Mouse (Mus musculus): ENCODE measurements around the gene Cited4. TPM values are rescaled to one million over a fixed set of nuclear protein-coding genes. Genes with fewer than 3 reads are reported as not detected.

The Cited4 gene
- polyA plus RNA-seq, 1 experiment from 2014 or later = 9.9 TPM

DNA sequence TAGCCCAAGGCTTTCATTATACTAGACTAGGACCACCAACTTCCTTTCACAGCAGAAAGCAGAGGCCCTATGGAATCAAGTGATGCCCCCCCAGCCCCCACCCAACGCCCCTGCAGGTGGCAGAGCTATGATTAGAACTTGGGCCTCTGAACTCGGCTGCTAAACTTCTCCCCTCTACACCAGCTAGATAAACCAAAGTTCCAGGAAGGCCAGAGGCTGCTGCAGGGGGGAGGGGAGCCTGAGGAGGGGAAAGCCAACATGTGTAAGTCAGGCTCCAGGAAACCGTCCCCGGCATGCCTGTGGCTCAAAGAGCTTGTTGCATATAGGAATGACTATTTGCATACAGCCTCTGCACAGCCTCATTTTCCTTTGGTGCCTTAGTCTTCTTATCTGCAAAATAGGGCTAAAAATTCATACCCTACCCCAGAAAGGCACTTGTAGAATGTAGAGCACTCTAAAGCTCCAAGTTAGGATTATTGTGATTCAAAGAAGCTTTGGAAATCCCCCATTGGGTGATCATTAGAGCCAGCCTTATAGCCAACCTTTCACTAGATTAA lies 1.1 kb upstream of the Cited4 start:
- peaks cover 49% of the 10 kb centered on the region for H3K27me3 ChIP-seq (replicated peaks; ENCODE audit: low read depth, poor library complexity, severe bottlenecking)
- no peaks in the 10 kb centered on the region for H3K9me3 ChIP-seq
- no peak for DNase-seq (ENCODE audit: low spot score)
- H3K27ac ChIP-seq (replicated peaks) = no peak overlapping the region
- WGBS = 34% methylated on average over 4 of the region's 4 CpGs
- no peaks in the 10 kb centered on the region for H3K36me3 ChIP-seq (replicated peaks)
- peaks cover 20% of the 10 kb centered on the region for H3K4me1 ChIP-seq
- H3K4me3 ChIP-seq = no peak overlapping the region

GRCm38 (mm10) chr4:120665782-120666181 lies 590 bp upstream of the Cited4 start:
- no peak for DNase-seq (ENCODE audit: low spot score)
- H3K36me3 ChIP-seq (replicated peaks) = no peaks in the 10 kb centered on the region
- H3K4me3 ChIP-seq = no peak overlapping the region
- 67% methylated on average over 7 of the region's 7 CpGs for WGBS
- H3K4me1 ChIP-seq = peaks cover 20% of the 10 kb centered on the region
- H3K9me3 ChIP-seq = no peaks in the 10 kb centered on the region
- H3K27ac ChIP-seq (replicated peaks) = no peak overlapping the region; the same call in 1 of the 2 replicates
- H3K27me3 ChIP-seq (replicated peaks; ENCODE audit: low read depth, poor library complexity, severe bottlenecking) = peaks cover 55% of the 10 kb centered on the region

GRCm38 (mm10) chr4:120667045-120667501 lies 701 bp downstream of the Cited4 start:
- under 1% methylated on average over 50 of the region's 50 CpGs for WGBS
- H3K27ac ChIP-seq (replicated peaks) = peak overlapping the region; percentile 69
- DNase-seq (ENCODE audit: low spot score) = peak; percentile 76
- peaks cover 68% of the 10 kb centered on the region for H3K27me3 ChIP-seq (replicated peaks; ENCODE audit: low read depth, poor library complexity, severe bottlenecking)
- peaks cover 20% of the 10 kb centered on the region for H3K4me1 ChIP-seq
- H3K4me3 ChIP-seq = peak overlapping the region; percentile 84
- H3K9me3 ChIP-seq = no peaks in the 10 kb centered on the region
- H3K36me3 ChIP-seq (replicated peaks) = no peaks in the 10 kb centered on the region

DNA sequence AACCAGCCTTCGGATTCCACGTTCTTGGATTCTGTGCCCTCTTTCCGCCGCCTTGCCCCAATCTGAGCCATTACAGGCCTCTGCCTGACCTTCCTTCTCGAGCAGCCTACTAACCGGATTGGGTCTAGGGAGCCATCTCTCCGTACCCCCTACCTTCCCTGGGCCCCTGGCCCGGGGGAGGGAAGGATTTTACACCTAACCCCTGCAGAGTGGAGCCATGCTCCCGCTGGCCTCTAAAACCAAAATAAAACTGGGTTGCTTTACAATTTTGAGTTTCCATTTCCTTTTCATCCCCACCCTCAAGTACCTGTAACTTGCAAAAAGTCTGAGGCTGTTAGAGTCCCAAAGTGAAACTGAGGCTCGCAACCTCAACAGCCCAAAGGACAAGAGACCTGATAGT lies 1.2 kb downstream of the Cited4 start:
- H3K27ac ChIP-seq (replicated peaks) = peak overlapping the region; percentile 69
- 11% methylated on average over 10 of the region's 10 CpGs for WGBS

GRCm38 (mm10) chr4:120668551-120668950 lies 2.2 kb downstream of the Cited4 start:
- H3K36me3 ChIP-seq (replicated peaks) = no peaks in the 10 kb centered on the region
- no peaks in the 10 kb centered on the region for H3K9me3 ChIP-seq
- H3K27me3 ChIP-seq (replicated peaks; ENCODE audit: low read depth, poor library complexity, severe bottlenecking) = peaks cover 74% of the 10 kb centered on the region
- no peak for DNase-seq (ENCODE audit: low spot score)
- H3K4me1 ChIP-seq = peaks cover 20% of the 10 kb centered on the region
- H3K4me3 ChIP-seq = no peak overlapping the region
- no peak overlapping the region for H3K27ac ChIP-seq (replicated peaks)
- 90% methylated on average over 4 of the region's 4 CpGs for WGBS

More for the DNA sequence above, 1.2 kb downstream of the Cited4 start:
- peaks cover 20% of the 10 kb centered on the region for H3K4me1 ChIP-seq
- H3K27me3 ChIP-seq (replicated peaks; ENCODE audit: low read depth, poor library complexity, severe bottlenecking) = peaks cover 72% of the 10 kb centered on the region
- no peak for DNase-seq (ENCODE audit: low spot score)
- H3K9me3 ChIP-seq = no peaks in the 10 kb centered on the region
- peak overlapping the region; percentile 84 for H3K4me3 ChIP-seq
- H3K36me3 ChIP-seq (replicated peaks) = no peaks in the 10 kb centered on the region

DNA sequence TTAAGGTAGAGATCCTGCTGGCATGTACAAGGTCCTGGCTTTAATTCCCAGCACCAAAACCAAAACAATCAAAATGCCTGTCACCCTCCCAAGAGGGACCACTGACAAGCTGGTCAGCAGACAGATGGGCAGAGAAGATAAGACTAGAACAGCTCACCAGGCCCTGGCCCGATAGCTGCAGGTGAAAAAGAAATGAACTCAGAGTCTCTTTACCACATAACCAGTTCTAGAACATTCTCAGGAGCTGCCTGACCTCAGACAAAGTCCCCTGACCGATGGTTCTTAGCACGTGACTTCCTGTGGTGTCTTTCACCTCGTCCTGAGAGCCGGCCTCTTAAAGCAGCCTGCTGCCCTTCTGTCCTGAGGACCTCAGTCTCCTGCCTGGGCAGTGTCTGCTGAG lies 3.2 kb downstream of the Cited4 start:
- no peak overlapping the region for H3K4me3 ChIP-seq
- no peaks in the 10 kb centered on the region for H3K36me3 ChIP-seq (replicated peaks)
- 76% methylated on average over 5 of the region's 5 CpGs for WGBS
- peaks cover 74% of the 10 kb centered on the region for H3K27me3 ChIP-seq (replicated peaks; ENCODE audit: low read depth, poor library complexity, severe bottlenecking)
- H3K4me1 ChIP-seq = peaks cover 20% of the 10 kb centered on the region
- no peaks in the 10 kb centered on the region for H3K9me3 ChIP-seq
- no peak for DNase-seq (ENCODE audit: low spot score)
- H3K27ac ChIP-seq (replicated peaks) = no peak overlapping the region

DNA sequence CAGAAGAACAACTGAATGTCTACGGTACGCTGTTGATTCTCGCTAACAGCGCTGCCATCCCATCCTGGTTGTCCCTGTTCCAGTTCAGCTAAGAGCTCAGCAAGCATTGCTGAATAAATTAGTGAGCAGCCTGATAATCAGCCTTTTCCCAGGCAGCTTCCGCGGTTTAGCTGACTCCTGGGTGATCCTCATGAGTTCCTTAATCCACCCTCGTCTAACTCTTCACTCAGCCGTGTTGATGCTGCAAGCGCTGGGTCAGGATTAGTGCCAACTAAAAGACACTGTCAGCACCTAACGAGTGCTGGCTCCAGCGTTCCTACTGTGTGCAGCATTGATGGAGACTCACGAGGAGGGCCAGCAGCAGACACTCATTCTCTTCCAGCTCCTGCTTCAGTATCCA lies 4.7 kb downstream of the Cited4 start:
- 50% methylated on average over 12 of the region's 12 CpGs for WGBS

DNA sequence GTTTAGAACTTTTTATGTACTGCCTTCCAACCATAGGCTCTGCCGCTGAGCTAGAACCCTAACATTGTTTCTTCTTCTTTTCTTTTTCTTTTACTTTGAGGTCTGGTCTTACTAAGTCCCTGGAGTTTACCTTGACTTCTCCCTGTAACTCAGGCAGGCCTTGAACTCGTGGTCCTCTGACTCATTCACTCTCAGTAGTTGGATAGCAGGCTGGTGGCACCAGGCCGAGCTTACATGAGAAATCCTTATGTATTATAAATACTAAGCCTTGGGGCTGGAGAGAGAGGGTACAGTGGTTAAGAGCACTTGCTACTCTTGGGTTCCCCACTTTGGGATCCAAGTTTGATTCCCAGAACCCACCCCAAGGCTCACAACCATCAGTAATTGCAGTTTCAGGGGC lies 7.2 kb downstream of the Cited4 start:
- Histone ChIP-seq H3K27me3 (replicated peaks; ENCODE audit: low read depth, poor library complexity, severe bottlenecking) (peaks cover 41% of the 10 kb centered on the region), H3K9me3 (no peaks in the 10 kb centered on the region), H3K4me1 (no peaks in the 10 kb centered on the region), H3K36me3 (replicated peaks) (no peaks in the 10 kb centered on the region), H3K27ac (replicated peaks) (no peak overlapping the region), H3K4me3 (no peak overlapping the region)
- DNase-seq (ENCODE audit: low spot score) = no peak
- WGBS = 83% methylated on average over 3 of the region's 3 CpGs

More for the DNA sequence above, 4.7 kb downstream of the Cited4 start:
- Histone ChIP-seq H3K4me3 (no peak overlapping the region), H3K27ac (replicated peaks) (no peak overlapping the region), H3K9me3 (no peaks in the 10 kb centered on the region), H3K4me1 (peaks cover 18% of the 10 kb centered on the region), H3K36me3 (replicated peaks) (no peaks in the 10 kb centered on the region), H3K27me3 (replicated peaks; ENCODE audit: low read depth, poor library complexity, severe bottlenecking) (peaks cover 67% of the 10 kb centered on the region)
- no peak for DNase-seq (ENCODE audit: low spot score)

DNA sequence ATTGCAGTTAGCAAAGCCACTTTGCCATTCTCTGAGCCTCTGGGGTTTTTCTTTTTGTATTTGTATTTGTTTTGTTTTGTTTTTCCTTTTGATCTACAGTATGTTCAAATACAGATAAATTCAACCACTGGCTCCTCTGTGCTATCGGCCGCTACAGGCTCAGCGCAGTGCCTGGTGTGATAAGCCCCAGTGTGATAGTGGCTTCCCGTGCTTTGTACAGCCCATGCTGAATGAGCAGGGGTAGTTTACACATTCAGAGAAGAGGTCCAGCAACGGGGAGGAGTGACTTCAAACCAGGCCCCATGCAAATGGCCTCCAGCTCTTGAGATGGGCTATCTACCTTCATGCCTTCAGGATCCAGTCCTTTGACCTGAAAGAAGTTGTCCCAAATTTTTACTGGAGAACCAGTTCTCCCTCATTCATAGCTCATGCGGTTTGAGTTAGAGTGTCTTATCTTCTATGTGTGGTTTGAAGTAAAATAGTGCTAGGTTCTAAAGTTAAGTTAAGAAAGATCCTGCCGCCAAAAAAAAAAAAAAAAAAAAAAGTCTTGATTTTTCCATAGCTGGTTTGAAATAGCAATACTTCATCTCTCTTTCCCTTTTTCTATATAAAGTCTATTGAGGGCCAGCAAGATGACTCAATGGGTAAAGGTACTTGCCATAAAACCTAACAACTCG lies 8.5 kb downstream of the Cited4 start:
- H3K9me3 ChIP-seq = no peaks in the 10 kb centered on the region
- H3K27ac ChIP-seq (replicated peaks) = no peak overlapping the region
- no peak overlapping the region for H3K4me3 ChIP-seq
- H3K27me3 ChIP-seq (replicated peaks; ENCODE audit: low read depth, poor library complexity, severe bottlenecking) = peaks cover 28% of the 10 kb centered on the region
- no peak for DNase-seq (ENCODE audit: low spot score)
- 82% methylated on average over 8 of the region's 8 CpGs for WGBS
- H3K4me1 ChIP-seq = no peaks in the 10 kb centered on the region
- no peaks in the 10 kb centered on the region for H3K36me3 ChIP-seq (replicated peaks)

DNA sequence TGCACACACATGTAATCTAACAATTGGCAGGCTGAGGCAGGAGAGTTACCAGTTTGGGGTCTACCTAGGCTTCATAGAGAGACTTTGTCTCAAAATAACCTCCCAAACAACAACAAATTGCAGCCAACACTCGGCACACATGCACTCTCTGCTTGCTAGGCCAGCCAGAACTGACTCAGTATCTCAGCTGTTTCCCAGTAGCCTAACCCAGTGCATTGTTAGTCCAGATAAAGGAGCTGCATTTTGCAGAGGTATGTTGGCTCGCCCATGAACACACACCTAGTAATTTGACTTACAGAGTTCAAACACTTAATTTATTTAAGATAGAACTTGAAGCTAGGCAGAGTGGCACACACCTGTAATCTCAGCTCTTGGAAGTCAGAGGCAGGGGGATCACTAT lies 9.3 kb downstream of the Cited4 start:
- WGBS = 68% methylated on average over 2 of the region's 2 CpGs

GRCm38 (mm10) chr4:120680953-120681352 lies 14.6 kb downstream of the Cited4 start:
- DNase-seq (ENCODE audit: low spot score) = peak; percentile 44
- no peak overlapping the region for H3K4me3 ChIP-seq
- WGBS = 56% methylated on average over 7 of the region's 7 CpGs

More for the DNA sequence above, 9.3 kb downstream of the Cited4 start:
- Histone ChIP-seq H3K27me3 (replicated peaks; ENCODE audit: low read depth, poor library complexity, severe bottlenecking) (peaks cover 21% of the 10 kb centered on the region), H3K9me3 (no peaks in the 10 kb centered on the region), H3K36me3 (replicated peaks) (no peaks in the 10 kb centered on the region), H3K27ac (replicated peaks) (no peak overlapping the region), H3K4me3 (no peak overlapping the region), H3K4me1 (no peaks in the 10 kb centered on the region)
- no peak for DNase-seq (ENCODE audit: low spot score)

DNA sequence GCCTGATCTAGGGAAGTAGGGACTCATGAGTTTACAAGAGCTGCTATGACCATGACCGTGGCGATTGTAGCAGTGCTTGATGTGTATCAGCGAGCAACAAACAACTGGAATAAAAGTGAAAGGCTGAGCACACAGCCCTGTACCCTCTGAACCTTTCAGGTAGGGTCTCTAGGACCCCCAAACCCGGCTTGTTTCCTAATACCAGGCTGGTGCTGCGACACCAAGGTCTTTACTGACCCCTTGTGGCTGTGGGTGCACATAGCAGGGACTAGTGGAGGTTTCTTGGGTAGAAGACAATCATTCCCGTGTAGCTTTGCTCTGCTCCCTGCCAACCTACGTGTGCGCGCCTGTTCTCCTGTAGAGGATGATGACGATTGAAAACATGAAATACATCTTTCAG lies 15.8 kb downstream of the Cited4 start:
- 32% methylated on average over 10 of the region's 10 CpGs for WGBS
- Histone ChIP-seq H3K36me3 (replicated peaks) (no peaks in the 10 kb centered on the region), H3K27me3 (replicated peaks; ENCODE audit: low read depth, poor library complexity, severe bottlenecking) (0 out of 2 replicates have a peak, but pooled peaks cover 4% of the 10 kb centered on the region), H3K4me1 (peaks cover 3% of the 10 kb centered on the region; the same call in 1 of the 2 replicates), H3K27ac (replicated peaks) (no peak overlapping the region), H3K4me3 (no peak overlapping the region), H3K9me3 (no peaks in the 10 kb centered on the region)
- DNase-seq (ENCODE audit: low spot score) = peak; percentile 68

More at GRCm38 (mm10) chr4:120680953-120681352, 14.6 kb downstream of the Cited4 start:
- Histone ChIP-seq H3K27ac (replicated peaks) (no peak overlapping the region), H3K4me1 (no peaks in the 10 kb centered on the region), H3K9me3 (no peaks in the 10 kb centered on the region), H3K36me3 (replicated peaks) (no peaks in the 10 kb centered on the region), H3K27me3 (replicated peaks; ENCODE audit: low read depth, poor library complexity, severe bottlenecking) (0 out of 2 replicates have a peak, but pooled peaks cover 4% of the 10 kb centered on the region)
